Mouse (Mus musculus) C2C12 (cell line): ENCODE measurements at regions not wholly inside any gene's neighbourhood (a gene's known extent, or its start where the extent isn't known, plus 50 kb on each side); places are given as distances from the start of the nearest gene placed in this dataset.

Experiments
- CTCF ChIP-seq: IDR thresholded peaks from one replicate; pipeline ENCODE4 v1.5.1; 2011; ENCODE audit not compliant: control insufficient read depth, insufficient read depth, insufficient read length
- USF1 ChIP-seq: IDR thresholded peaks from one replicate; pipeline ENCODE4 v1.6.1; 2011; ENCODE audit warnings: low read depth, mild to moderate bottlenecking, control low read depth, moderate library complexity

GRCm38 (mm10) chrX:167132989-167133395 is 76.1 kb downstream of the Tmsb4x start:
- TF ChIP-seq CTCF (no peak), USF1 (no peak)
